Mouse (Mus musculus) ES-E14 (cell line): ENCODE results near the gene Ptms. TPM values are rescaled to one million over a fixed set of nuclear protein-coding genes. Genes with fewer than 3 reads are reported as not detected.

Experiments
- DNase-seq: peaks from one replicate; pipeline ENCODE4 v3.0.0-alpha.2; 2013; ENCODE audit warnings: low read depth, low spot score
- H3K27ac ChIP-seq: 2 replicates; pipeline ENCODE4 v1.5.1; 2012; ENCODE audit warnings: low read depth, mild to moderate bottlenecking, low read length, moderate library complexity, mixed read lengths; ENCODE audit not compliant: poor library complexity, insufficient read depth, severe bottlenecking
- H3K36me3 ChIP-seq: 2 replicates; pipeline ENCODE4 v1.6.1; 2012; ENCODE audit warnings: mild to moderate bottlenecking, low read length, moderate library complexity, mixed read lengths; ENCODE audit not compliant: control insufficient read depth, poor library complexity, insufficient read depth, severe bottlenecking
- H3K4me1 ChIP-seq, 2 experiments: fragments of 150-350 bp in 1 of 2; sonication (generic) in 1 of 2; 2 replicates each; pipeline ENCODE4 v1.6.1; 2012; ENCODE audit warnings: low read length in 2 of 2, mild to moderate bottlenecking in 1 of 2, mixed read lengths in 1 of 2; ENCODE audit not compliant: control insufficient read depth in 2 of 2, insufficient read depth in 2 of 2, poor library complexity in 1 of 2
- H3K4me3 ChIP-seq, 2 experiments: fragments of 150-350 bp in 1 of 2; sonication (generic) in 1 of 2; 2 replicates each; pipeline ENCODE4 v1.5.1; 2012; ENCODE audit warnings: low read length in 2 of 2, low read depth in 1 of 2, mild to moderate bottlenecking in 1 of 2, mixed read lengths in 1 of 2; ENCODE audit not compliant: insufficient read depth in 1 of 2, poor library complexity in 1 of 2, severe bottlenecking in 1 of 2
- H3K9ac ChIP-seq: 2 replicates; pipeline ENCODE4 v1.6.1; 2012; ENCODE audit warnings: low read depth, mild to moderate bottlenecking, low read length, mixed read lengths; ENCODE audit not compliant: poor library complexity, insufficient read depth, severe bottlenecking
- H3K9me3 ChIP-seq: fragments of 150-350 bp; sonication (generic); 2 replicates; pipeline ENCODE4 v1.6.1; 2012; ENCODE audit warnings: low read depth, mild to moderate bottlenecking, low read length; ENCODE audit not compliant: control insufficient read depth, insufficient read depth
- CHD2 ChIP-seq: IDR thresholded peaks from 2 replicates; pipeline ENCODE4 v1.6.1; 2014; ENCODE audit warnings: mild to moderate bottlenecking, low read depth, low read length, inconsistent platforms
- HCFC1 ChIP-seq: IDR thresholded peaks from 2 replicates; pipeline ENCODE4 v1.6.1; 2012; ENCODE audit warnings: low read length, inconsistent platforms, borderline replicate concordance; ENCODE audit not compliant: insufficient read depth
- MAFK ChIP-seq: IDR thresholded peaks from 2 replicates; pipeline ENCODE4 v1.6.1; 2014; ENCODE audit warnings: mild to moderate bottlenecking, low read depth, low read length, inconsistent platforms; ENCODE audit not compliant: insufficient read depth
- ZC3H11A ChIP-seq: IDR thresholded peaks from 2 replicates; pipeline ENCODE4 v1.6.1; 2012; ENCODE audit warnings: low read depth, mild to moderate bottlenecking, inconsistent platforms, low read length, borderline replicate concordance
- ZNF384 ChIP-seq: IDR thresholded peaks from 2 replicates; pipeline ENCODE4 v1.6.1; 2012; ENCODE audit warnings: low read depth, low read length, inconsistent platforms
- in situ Hi-C, 2 experiments: fragments of 600-800 bp; cut with MboI; formaldehyde crosslinking; loops; one replicate each; pipeline ENCODE4 v1.15.1; 2025; ENCODE audit warnings: low sequenced_read_pairs in 2 of 2, inconsistent platforms in 1 of 2; ENCODE audit not compliant: unreplicated experiment in 2 of 2
- total RNA-seq: library from RNA; depleted of rRNA; stranded (reverse); fragments of 300-350 nt; gene quantifications from 2 replicates; pipeline ENCODE4 v1.2.3, GENCODE M21; 2012; rRNA removed

The Ptms gene
- total RNA-seq, result 66.7 and 67.4 TPM in 2 replicates

- Histone ChIP-seq H3K4me3 (peak within 1 kb of the TSS; percentile 59 to 65), H3K9ac (peak within 1 kb of the TSS; percentile 81), H3K27ac (peak within 1 kb of the TSS; percentile 99), H3K9me3 (no peaks in the 10 kb centered on the region), H3K36me3 (peaks cover 3% of the 10 kb centered on the region; the same call in 1 of the 2 replicates), H3K4me1 (peaks cover 5 to 24% of the 10 kb centered on the region in 2 experiments)
- in situ Hi-C loops, result no loop called here
- TF ChIP-seq ZC3H11A (no peak), HCFC1 (no peak), ZNF384 (no peak), MAFK (no peak), CHD2 (peak; percentile 92)
- peak; percentile 98 for DNase-seq
Measured at GRCm38 (mm10) chr6:124919695-124920317, at the start of gene Ptms. TSS of gene Ptms (minus strand) at chr6:124920103.

- no peaks in the 10 kb centered on the region for H3K9me3 ChIP-seq
- peak; percentile 46 for DNase-seq
- H3K4me1 ChIP-seq, result no peaks in the 10 kb centered on the region
- H3K36me3 ChIP-seq, result peaks cover 1% of the 10 kb centered on the region; the same call in 1 of the 2 replicates
- no peak overlapping the region for H3K4me3 ChIP-seq
- H3K9ac ChIP-seq, result no peak overlapping the region
- no peak overlapping the region for H3K27ac ChIP-seq
- in situ Hi-C loops, result no loop called here
- TF ChIP-seq MAFK (no peak), ZNF384 (peak; percentile 88), HCFC1 (no peak)
Measured at GRCm38 (mm10) chr6:124967766-124968165, 47.9 kb upstream of the Ptms start.

- peak; percentile 49 for DNase-seq
- no peaks in the 10 kb centered on the region for H3K4me1 ChIP-seq
- H3K36me3 ChIP-seq, result peaks cover 8% of the 10 kb centered on the region; the same call in 1 of the 2 replicates
- in situ Hi-C loops, result no loop called here
- TF ChIP-seq MAFK (no peak), ZNF384 (no peak), ZC3H11A (no peak)
- no peak overlapping the region for H3K27ac ChIP-seq
- H3K4me3 ChIP-seq, result peak overlapping the region; percentile 84 to 91
- no peaks in the 10 kb centered on the region for H3K9me3 ChIP-seq
- H3K9ac ChIP-seq, result peak overlapping the region; percentile 99; the same call in 1 of the 2 replicates
Measured at GRCm38 (mm10) chr6:124966466-124967118, 46.7 kb upstream of the Ptms start.

GRCm38 (mm10) chr6:124965747-124966146 is 45.8 kb upstream of the Ptms start:
- peaks cover 0 to 2% of the 10 kb centered on the region in 2 experiments; a peak in 1 of 4 replicates for H3K4me1 ChIP-seq
- no peaks in the 10 kb centered on the region for H3K9me3 ChIP-seq
- H3K9ac ChIP-seq, result peak overlapping the region; percentile 99
- TF ChIP-seq MAFK, result no peak
- TF ChIP-seq CHD2, result no peak
- TF ChIP-seq ZC3H11A, result no peak
- TF ChIP-seq HCFC1, result no peak
- no peak for TF ChIP-seq ZNF384
- H3K36me3 ChIP-seq, result peaks cover 17% of the 10 kb centered on the region
- H3K4me3 ChIP-seq, result peak overlapping the region; percentile 84 to 91
- DNase-seq, result no peak
- H3K27ac ChIP-seq, result peak overlapping the region; percentile 86
- in situ Hi-C loops, result no loop called here
